Mouse (Mus musculus) brown adipose tissue, adult 24 weeks (tissue): ENCODE data around the gene Rbfox3. TPM values are rescaled to one million over a fixed set of nuclear protein-coding genes. Genes with fewer than 3 reads are reported as not detected.

Source experiments
- H3K27ac ChIP-seq: fragments of 200-500 bp; replicated peaks from 2 replicates; pipeline ENCODE4 v1.5.1; 2012; ENCODE audit warnings: low read depth, mild to moderate bottlenecking, low read length
- H3K4me1 ChIP-seq: fragments of 200-500 bp; 2 replicates; pipeline ENCODE4 v1.6.1; 2012; ENCODE audit warnings: low read length, mixed read lengths; ENCODE audit not compliant: control insufficient read depth, insufficient read depth, insufficient read length
- H3K4me3 ChIP-seq: fragments of 200-500 bp; 2 replicates; pipeline ENCODE4 v1.5.1; 2012; ENCODE audit warnings: low read depth, mild to moderate bottlenecking, low read length, moderate library complexity; ENCODE audit not compliant: insufficient read depth
- polyA plus RNA-seq: library from polyadenylated mRNA; stranded (reverse); fragments of >200 nt; gene quantifications from 2 replicates; pipeline ENCODE4 v1.2.4, GENCODE M21; 2012; ENCODE audit not compliant: missing spikeins, insufficient read depth, insufficient read length

The Rbfox3 gene
- polyA plus RNA-seq, 1 experiment, result not detected

- no peak overlapping the region for H3K4me3 ChIP-seq
- H3K4me1 ChIP-seq, result no peaks in the 10 kb centered on the region
- H3K27ac ChIP-seq, result no peak overlapping the region
These were observed 36.0 kb downstream of the Rbfox3 start for GRCm38 (mm10) chr11:118875243-118875897.

- no peak overlapping the region for H3K27ac ChIP-seq
- H3K4me1 ChIP-seq, result no peaks in the 10 kb centered on the region
- no peak overlapping the region for H3K4me3 ChIP-seq
These were observed 36.8 kb downstream of the Rbfox3 start for GRCm38 (mm10) chr11:118874487-118875095.

GRCm38 (mm10) chr11:118874022-118874421, 37.4 kb downstream of the Rbfox3 start:
- Histone ChIP-seq H3K4me1 (no peaks in the 10 kb centered on the region), H3K27ac (no peak overlapping the region), H3K4me3 (no peak overlapping the region)

- Histone ChIP-seq H3K4me3 (no peak overlapping the region), H3K4me1 (no peaks in the 10 kb centered on the region), H3K27ac (no peak overlapping the region)
These were observed 39.9 kb downstream of the Rbfox3 start for GRCm38 (mm10) chr11:118871527-118871926.

GRCm38 (mm10) chr11:118863360-118863759, 48.0 kb downstream of the Rbfox3 start:
- no peak overlapping the region for H3K4me3 ChIP-seq
- no peak overlapping the region for H3K27ac ChIP-seq
- H3K4me1 ChIP-seq, result no peaks in the 10 kb centered on the region

GRCm38 (mm10) chr11:118861801-118862431, 49.5 kb downstream of the Rbfox3 start:
- Histone ChIP-seq H3K27ac (no peak overlapping the region), H3K4me1 (no peaks in the 10 kb centered on the region)

GRCm38 (mm10) chr11:118861246-118861645, 50.2 kb downstream of the Rbfox3 start:
- Histone ChIP-seq H3K4me3 (no peak overlapping the region), H3K4me1 (no peaks in the 10 kb centered on the region), H3K27ac (no peak overlapping the region)

More at GRCm38 (mm10) chr11:118861801-118862431, 49.5 kb downstream of the Rbfox3 start:
- no peak overlapping the region for H3K4me3 ChIP-seq

GRCm38 (mm10) chr11:118860812-118861211, 50.6 kb downstream of the Rbfox3 start:
- Histone ChIP-seq H3K4me1 (no peaks in the 10 kb centered on the region), H3K27ac (no peak overlapping the region), H3K4me3 (no peak overlapping the region)

GRCm38 (mm10) chr11:118859839-118860238, 51.6 kb downstream of the Rbfox3 start:
- Histone ChIP-seq H3K4me3 (no peak overlapping the region), H3K27ac (no peak overlapping the region), H3K4me1 (no peaks in the 10 kb centered on the region)

- Histone ChIP-seq H3K27ac (no peak overlapping the region), H3K4me1 (no peaks in the 10 kb centered on the region), H3K4me3 (no peak overlapping the region)
These were observed 53.1 kb downstream of the Rbfox3 start for GRCm38 (mm10) chr11:118858305-118858704.

- Histone ChIP-seq H3K4me1 (no peaks in the 10 kb centered on the region), H3K27ac (no peak overlapping the region), H3K4me3 (no peak overlapping the region)
These were observed 60.0 kb downstream of the Rbfox3 start for GRCm38 (mm10) chr11:118851391-118851790.

GRCm38 (mm10) chr11:118847986-118848385, 63.4 kb downstream of the Rbfox3 start:
- Histone ChIP-seq H3K4me3 (no peak overlapping the region), H3K4me1 (no peaks in the 10 kb centered on the region), H3K27ac (no peak overlapping the region)

GRCm38 (mm10) chr11:118840992-118841391, 70.4 kb downstream of the Rbfox3 start:
- Histone ChIP-seq H3K4me1 (no peaks in the 10 kb centered on the region), H3K4me3 (no peak overlapping the region), H3K27ac (no peak overlapping the region)

GRCm38 (mm10) chr11:118838167-118838566, 73.2 kb downstream of the Rbfox3 start:
- no peak overlapping the region for H3K4me3 ChIP-seq
- no peak overlapping the region for H3K27ac ChIP-seq
- no peaks in the 10 kb centered on the region for H3K4me1 ChIP-seq

GRCm38 (mm10) chr11:118836889-118837288, 74.5 kb downstream of the Rbfox3 start:
- Histone ChIP-seq H3K4me1 (no peaks in the 10 kb centered on the region), H3K27ac (no peak overlapping the region), H3K4me3 (no peak overlapping the region)
